Mouse (Mus musculus) bone marrow macrophage, adult 2 months (primary cell): Measurements from ENCODE around the gene Dcaf10.

Experiments
- CTCF ChIP-seq: IDR thresholded peaks from 2 replicates; pipeline ENCODE4 v1.5.1; 2012; ENCODE audit warnings: low read depth, mild to moderate bottlenecking, low read length, moderate library complexity
- POLR2A ChIP-seq: IDR thresholded peaks from 2 replicates; pipeline ENCODE4 v1.6.1; 2012; ENCODE audit warnings: mild to moderate bottlenecking, low read depth, low read length, borderline replicate concordance

DNA sequence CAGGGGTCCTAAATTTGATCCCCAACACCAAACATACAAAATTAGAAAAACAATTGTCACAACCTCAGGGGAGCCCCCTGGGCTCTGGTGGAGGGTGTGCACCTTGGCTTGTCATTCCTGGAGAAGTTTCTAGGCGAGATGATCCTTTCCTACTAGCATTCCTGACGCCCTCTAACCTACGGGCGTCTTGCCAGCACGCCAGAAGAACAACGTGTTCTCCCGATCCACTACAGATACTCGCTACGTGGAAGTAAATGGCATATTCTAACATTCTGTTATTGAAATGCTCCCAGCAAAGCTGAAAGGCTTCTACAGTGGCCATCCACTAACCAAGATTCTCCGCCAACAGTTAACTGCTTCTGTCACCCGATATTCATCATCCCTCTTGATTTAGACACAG is 50.7 kb downstream of the Dcaf10 start:
- no peak for TF ChIP-seq CTCF
- TF ChIP-seq POLR2A, result no peak
